Mouse (Mus musculus) erythroblast, embryonic 14.5 days (primary cell): ENCODE measurements around the gene Xlr4c.
"Not testable (repeated sequence)": the region's sequence is repeated elsewhere in the genome, so short reads cannot be mapped to it uniquely, and the experiment has no call there.

ENCODE experiments used
- GATA1 ChIP-seq: IDR thresholded peaks from 2 replicates; pipeline ENCODE4 v1.6.1; 2012; ENCODE audit warnings: low read length, inconsistent platforms, mixed read lengths
- TAL1 ChIP-seq: IDR thresholded peaks from 3 replicates; pipeline ENCODE4 v1.6.1; 2012; ENCODE audit warnings: low read length, inconsistent platforms, mixed read lengths

DNA sequence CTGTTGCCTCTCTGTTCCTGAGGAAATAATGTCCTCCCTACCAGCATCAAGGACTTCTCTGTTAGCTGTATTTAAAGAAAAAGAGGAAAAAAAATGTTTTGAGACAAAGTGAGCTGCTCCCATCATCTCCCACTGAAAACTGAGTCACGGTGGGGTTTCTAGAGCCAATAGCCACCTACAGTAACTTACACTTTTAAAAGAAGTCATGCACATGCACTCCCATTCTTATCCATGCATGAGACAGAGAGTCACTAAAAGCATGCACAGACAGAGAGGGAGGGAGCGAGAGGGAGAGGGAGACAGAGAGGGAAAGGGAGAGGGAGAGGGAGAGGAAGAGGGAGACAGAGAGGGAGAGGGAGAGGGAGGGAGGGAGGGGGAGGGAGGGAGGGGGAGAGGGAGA is 19.5 kb upstream of the Xlr4c start:
- TF ChIP-seq TAL1, GATA1: not testable (repeated sequence)
